7 mouse cellular contexts compared by ENCODE assay signal in the genomic region with DNA sequence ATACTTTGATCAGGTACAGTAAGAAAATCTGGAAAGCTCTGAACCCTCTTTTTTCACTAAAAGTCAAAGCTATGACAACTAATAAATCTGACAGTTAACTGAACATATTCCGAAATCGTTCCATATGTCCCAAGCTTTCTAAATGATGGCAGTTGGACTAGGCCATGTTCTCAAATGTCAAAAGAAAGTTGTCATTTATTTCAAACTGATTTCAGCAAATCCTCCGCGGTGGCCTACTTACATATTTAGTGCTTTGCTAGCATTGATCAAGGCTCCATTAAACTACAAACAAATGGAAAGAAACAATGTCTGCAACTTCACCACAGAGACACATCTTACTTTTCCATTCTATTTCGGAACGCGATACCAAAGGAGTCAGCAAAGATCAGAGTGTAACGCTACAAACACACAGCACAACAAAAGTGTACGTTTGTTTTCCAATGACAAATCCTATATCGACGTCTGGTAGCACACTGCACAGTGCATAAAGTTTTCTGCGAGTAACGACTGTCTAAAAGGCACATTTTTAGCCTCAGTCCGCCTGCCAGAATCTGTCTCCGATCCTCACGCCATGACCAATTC. TPM values are rescaled to one million over a fixed set of nuclear protein-coding genes. Genes with fewer than 3 reads are reported as not detected.
DNase-seq lines count a peak whose midpoint lies in the region; ATAC-seq and TF ChIP-seq lines count a peak whose summit lies in the region.

No protein-coding gene starts in this region.

- H3K4me2 ChIP-seq in embryonic facial prominence, embryonic 13.5 days = peak overlapping the region; percentile 64
- H3K4me2 ChIP-seq in intestine, embryonic 16.5 days (ENCODE audit: low read depth, low read length) = peak overlapping the region; percentile 59

- no peak for DNase-seq in spleen, adult 2 months (ENCODE audit: low read depth in 1 of 2, low spot score in 2 of 2)
- DNase-seq in spleen, postnatal 10 days (ENCODE audit: low spot score in 2 of 2) = no peak
- DNase-seq in adrenal gland, postnatal 25 days = no peak

- no peak for TF ChIP-seq CTCF in spleen, adult 2 months (IDR thresholded peaks at IDR 0.05; ENCODE audit: extremely low read depth, insufficient read depth, insufficient read length, insufficient replicate concordance)
- TF ChIP-seq CTCF in olfactory bulb, adult 2 months (IDR thresholded peaks at IDR 0.05; ENCODE audit: insufficient read depth, low read depth, low read length) = no peak

- H3K27ac ChIP-seq in spleen, adult 2 months (ENCODE audit: insufficient read depth, low read length) = peak overlapping the region; percentile 92
- H3K27ac ChIP-seq in embryonic facial prominence, embryonic 13.5 days = peak overlapping the region; percentile 93
- H3K27ac ChIP-seq in intestine, embryonic 16.5 days (ENCODE audit: low read length) = peak overlapping the region; percentile 94
- peak overlapping the region; percentile 67 for H3K27ac ChIP-seq in olfactory bulb, adult 2 months (ENCODE audit: insufficient read depth, low read depth, low read length)

- ATAC-seq in embryonic facial prominence, embryonic 13.5 days (ENCODE audit: insufficient number of reproducible peaks, insufficient read depth, low FRiP score, low TSS enrichment, low read depth) = no peak
- no peak for ATAC-seq in intestine, embryonic 16.5 days
- ATAC-seq in cerebellum, adult (ENCODE audit: insufficient number of reproducible peaks, low FRiP score, low TSS enrichment) = no peak

- peaks cover 4% of the 10 kb centered on the region for H3K4me1 ChIP-seq in spleen, adult 2 months (ENCODE audit: control insufficient read depth, insufficient read depth, insufficient read length)
- peaks cover 33% of the 10 kb centered on the region for H3K4me1 ChIP-seq in embryonic facial prominence, embryonic 13.5 days
- H3K4me1 ChIP-seq in intestine, embryonic 16.5 days (ENCODE audit: control insufficient read depth, insufficient read depth, low read length) = peaks cover 19% of the 10 kb centered on the region
- H3K4me1 ChIP-seq in olfactory bulb, adult 2 months (ENCODE audit: control insufficient read depth, insufficient read depth, low read length) = peaks cover 9% of the 10 kb centered on the region

- no peaks in the 10 kb centered on the region for H3K36me3 ChIP-seq in spleen, adult 2 months (ENCODE audit: control insufficient read depth, insufficient read depth, low read length)
- no peaks in the 10 kb centered on the region for H3K36me3 ChIP-seq in embryonic facial prominence, embryonic 13.5 days
- H3K36me3 ChIP-seq in intestine, embryonic 16.5 days (ENCODE audit: control insufficient read depth, insufficient read depth, low read length) = no peaks in the 10 kb centered on the region

- peak overlapping the region; percentile 69 for H3K4me3 ChIP-seq in spleen, adult 2 months (ENCODE audit: extremely low read depth, insufficient read depth, insufficient read length)
- H3K4me3 ChIP-seq in embryonic facial prominence, embryonic 13.5 days = peak overlapping the region; percentile 96
- peak overlapping the region; percentile 97 for H3K4me3 ChIP-seq in intestine, embryonic 16.5 days (ENCODE audit: low read length)
- peak overlapping the region; percentile 94 for H3K4me3 ChIP-seq in olfactory bulb, adult 2 months (ENCODE audit: insufficient read depth, low read depth, low read length)

- H3K9me3 ChIP-seq in embryonic facial prominence, embryonic 13.5 days = no peaks in the 10 kb centered on the region
- H3K9me3 ChIP-seq in intestine, embryonic 16.5 days (ENCODE audit: control insufficient read depth, low read length) = no peaks in the 10 kb centered on the region

- H3K27me3 ChIP-seq in spleen, adult 2 months (ENCODE audit: control insufficient read depth, insufficient read depth, low read length) = no peaks in the 10 kb centered on the region
- no peaks in the 10 kb centered on the region for H3K27me3 ChIP-seq in embryonic facial prominence, embryonic 13.5 days
- no peaks in the 10 kb centered on the region for H3K27me3 ChIP-seq in intestine, embryonic 16.5 days (replicated peaks; ENCODE audit: control insufficient read depth, insufficient read depth, low read length)

- whole genome bisulfite sequencing in spleen, adult 2 months = 6% methylated on average over 16 of the region's 16 CpGs
- 2% methylated on average over 16 of the region's 16 CpGs for WGBS in embryonic facial prominence, embryonic 13.5 days
- 3% methylated on average over 16 of the region's 16 CpGs for WGBS in intestine, embryonic 16.5 days
- WGBS in olfactory bulb, adult 2 months = 5% methylated on average over 16 of the region's 16 CpGs

- H3K9ac ChIP-seq in embryonic facial prominence, embryonic 13.5 days = peak overlapping the region; percentile 98
- H3K9ac ChIP-seq in intestine, embryonic 16.5 days (ENCODE audit: low read depth, low read length) = peak overlapping the region; percentile 97

- TF ChIP-seq POLR2A in spleen, adult 2 months (IDR thresholded peaks at IDR 0.05; ENCODE audit: low read depth, low read length) = no peak
- no peak for TF ChIP-seq POLR2A in olfactory bulb, adult 2 months (IDR thresholded peaks at IDR 0.05; ENCODE audit: insufficient read depth, low read depth, low read length)

RNA-seq across cellular contexts. Expression of a gene that starts 1.1 kb away (rescaled TPM):
- polyA plus RNA-seq in spleen, adult 2 months (2012; rRNA removed) = 12.2 and 12.6 TPM in 2 replicates
- 78.5 and 80.5 TPM in 2 replicates for polyA plus RNA-seq in embryonic facial prominence, embryonic 13.5 days (2015; fragmentation: Nextera tagmentation; extraction: Ambion mirVana)
- polyA plus RNA-seq in intestine, embryonic 16.5 days (2015; fragmentation: Nextera tagmentation; extraction: Ambion mirVana) = 81.3 TPM in 2 replicates
- polyA plus RNA-seq in olfactory bulb, adult 2 months (2012; ENCODE audit: insufficient read depth, insufficient read length, low replicate concordance, missing spikeins) = not detected in 2 replicates
- total RNA-seq in adrenal gland, postnatal 25 days (2021) = 60.3 and 68.2 TPM in 2 replicates

RNA-seq across cellular contexts. Expression of a gene that starts 19.7 kb away (rescaled TPM):
- not detected in 2 replicates for polyA plus RNA-seq in spleen, adult 2 months (2012; rRNA removed)
- not detected in 2 replicates for polyA plus RNA-seq in embryonic facial prominence, embryonic 13.5 days (2015; fragmentation: Nextera tagmentation; extraction: Ambion mirVana)
- not detected in 2 replicates for polyA plus RNA-seq in intestine, embryonic 16.5 days (2015; fragmentation: Nextera tagmentation; extraction: Ambion mirVana)
- polyA plus RNA-seq in olfactory bulb, adult 2 months (2012; ENCODE audit: insufficient read depth, insufficient read length, low replicate concordance, missing spikeins) = not detected in 2 replicates
- 0.61 TPM in 1 of 2 replicates, not detected in the other for total RNA-seq in adrenal gland, postnatal 25 days (2021)

RNA-seq across cellular contexts. Expression of a gene that starts 47.0 kb away (rescaled TPM):
- polyA plus RNA-seq in spleen, adult 2 months (2012; rRNA removed) = 4.2 and 4.7 TPM in 2 replicates
- 44.3 and 44.8 TPM in 2 replicates for polyA plus RNA-seq in embryonic facial prominence, embryonic 13.5 days (2015; fragmentation: Nextera tagmentation; extraction: Ambion mirVana)
- 17.0 and 20.5 TPM in 2 replicates for polyA plus RNA-seq in intestine, embryonic 16.5 days (2015; fragmentation: Nextera tagmentation; extraction: Ambion mirVana)
- polyA plus RNA-seq in olfactory bulb, adult 2 months (2012; ENCODE audit: insufficient read depth, insufficient read length, low replicate concordance, missing spikeins) = not detected in 2 replicates
- 17.9 and 18.9 TPM in 2 replicates for total RNA-seq in adrenal gland, postnatal 25 days (2021)

RNA-seq across cellular contexts. Expression of a gene that starts 51.3 kb away (rescaled TPM):
- polyA plus RNA-seq in spleen, adult 2 months (2012; rRNA removed) = 3.7 and 6.0 TPM in 2 replicates
- polyA plus RNA-seq in embryonic facial prominence, embryonic 13.5 days (2015; fragmentation: Nextera tagmentation; extraction: Ambion mirVana) = 8.7 and 10.4 TPM in 2 replicates
- 19.8 and 21.5 TPM in 2 replicates for polyA plus RNA-seq in intestine, embryonic 16.5 days (2015; fragmentation: Nextera tagmentation; extraction: Ambion mirVana)
- polyA plus RNA-seq in olfactory bulb, adult 2 months (2012; ENCODE audit: insufficient read depth, insufficient read length, low replicate concordance, missing spikeins) = not detected in 2 replicates
- total RNA-seq in adrenal gland, postnatal 25 days (2021) = 24.5 and 29.5 TPM in 2 replicates

Comparison
In these comparisons a context has a peak if more than half of its experiments do, and no peak if none do; other contexts are left out.
1. RNA of a gene that starts 1.1 kb away (polyA plus RNA-seq): 81.3 TPM in intestine, embryonic 16.5 days, 78.5 to 80.5 TPM in embryonic facial prominence, embryonic 13.5 days and 12.2 to 12.6 TPM in spleen, adult 2 months; not detected in olfactory bulb, adult 2 months; every median in the first group is over 10 times any median in the second.
2. Peak in every context shown above with its lines, with median percentiles within 50 percentile points of each other: H3K27ac ChIP-seq and H3K4me3 ChIP-seq.